Mouse (Mus musculus): ENCODE results near the gene Ror1. TPM values are rescaled to one million over a fixed set of nuclear protein-coding genes. Genes with fewer than 3 reads are reported as not detected.

The Ror1 gene
- polyA plus RNA-seq, 1 experiment from 2014 or later: 6.4 TPM

GRCm38 (mm10) chr4:100187563-100188200 is 92.1 kb downstream of the Ror1 start:
- ATAC-seq (ENCODE audit: insufficient read depth, low FRiP score): no peak; the same call in 1 of the 2 replicates
- Histone ChIP-seq H3K4me1 (ENCODE audit: control insufficient read depth, insufficient read depth, low read length) (peaks cover 15% of the 10 kb centered on the region), H3K9ac (ENCODE audit: low read length) (no peak overlapping the region), H3K27me3 (ENCODE audit: control insufficient read depth, insufficient read depth, low read length) (no peaks in the 10 kb centered on the region), H3K36me3 (ENCODE audit: control insufficient read depth, insufficient read depth, low read length) (no peaks in the 10 kb centered on the region), H3K27ac (ENCODE audit: low read length) (peak overlapping the region; percentile 9; the same call in 1 of the 2 replicates), H3K4me2 (ENCODE audit: low read depth, low read length) (no peak overlapping the region), H3K9me3 (replicated peaks; ENCODE audit: control insufficient read depth, low read length) (no peaks in the 10 kb centered on the region), H3K4me3 (replicated peaks; ENCODE audit: low read length) (no peak overlapping the region)
- WGBS: 40% methylated on average over 6 of the region's 6 CpGs

- Histone ChIP-seq H3K4me1 (ENCODE audit: control insufficient read depth, insufficient read depth, low read length) (peaks cover 15% of the 10 kb centered on the region), H3K9ac (ENCODE audit: low read length) (no peak overlapping the region), H3K27me3 (ENCODE audit: control insufficient read depth, insufficient read depth, low read length) (no peaks in the 10 kb centered on the region), H3K36me3 (ENCODE audit: control insufficient read depth, insufficient read depth, low read length) (no peaks in the 10 kb centered on the region), H3K27ac (ENCODE audit: low read length) (peak overlapping the region; percentile 9; the same call in 1 of the 2 replicates), H3K4me2 (ENCODE audit: low read depth, low read length) (no peak overlapping the region), H3K9me3 (replicated peaks; ENCODE audit: control insufficient read depth, low read length) (no peaks in the 10 kb centered on the region), H3K4me3 (replicated peaks; ENCODE audit: low read length) (no peak overlapping the region)
- ATAC-seq (ENCODE audit: insufficient read depth, low FRiP score): peak; percentile 75
- 13% methylated on average over 4 of the region's 4 CpGs for WGBS
These were observed 92.7 kb downstream of the Ror1 start for GRCm38 (mm10) chr4:100188201-100188699.

- H3K36me3 ChIP-seq (ENCODE audit: control insufficient read depth, insufficient read depth, low read length): no peaks in the 10 kb centered on the region
- no peak for ATAC-seq (ENCODE audit: insufficient read depth, low FRiP score)
- H3K4me2 ChIP-seq (ENCODE audit: low read depth, low read length): no peak overlapping the region
- no peak overlapping the region for H3K27ac ChIP-seq (ENCODE audit: low read length)
- WGBS: 54% methylated on average over 6 of the region's 6 CpGs
- no peak overlapping the region for H3K9ac ChIP-seq (ENCODE audit: low read length)
- no peaks in the 10 kb centered on the region for H3K27me3 ChIP-seq (ENCODE audit: control insufficient read depth, insufficient read depth, low read length)
- H3K4me3 ChIP-seq (replicated peaks; ENCODE audit: low read length): no peak overlapping the region
- peaks cover 15% of the 10 kb centered on the region for H3K4me1 ChIP-seq (ENCODE audit: control insufficient read depth, insufficient read depth, low read length)
- H3K9me3 ChIP-seq (replicated peaks; ENCODE audit: control insufficient read depth, low read length): no peaks in the 10 kb centered on the region
These were observed 95.9 kb downstream of the Ror1 start for GRCm38 (mm10) chr4:100191483-100191882.

GRCm38 (mm10) chr4:100194136-100194535 is 98.5 kb downstream of the Ror1 start:
- Histone ChIP-seq H3K9me3 (replicated peaks; ENCODE audit: control insufficient read depth, low read length) (no peaks in the 10 kb centered on the region), H3K9ac (ENCODE audit: low read length) (no peak overlapping the region), H3K4me3 (replicated peaks; ENCODE audit: low read length) (no peak overlapping the region), H3K27me3 (ENCODE audit: control insufficient read depth, insufficient read depth, low read length) (no peaks in the 10 kb centered on the region), H3K4me1 (ENCODE audit: control insufficient read depth, insufficient read depth, low read length) (no peaks in the 10 kb centered on the region), H3K27ac (ENCODE audit: low read length) (no peak overlapping the region), H3K4me2 (ENCODE audit: low read depth, low read length) (no peak overlapping the region), H3K36me3 (ENCODE audit: control insufficient read depth, insufficient read depth, low read length) (no peaks in the 10 kb centered on the region)
- ATAC-seq (ENCODE audit: insufficient read depth, low FRiP score): no peak
- 72% methylated on average over 3 of the region's 3 CpGs for WGBS

- Histone ChIP-seq H3K4me3 (replicated peaks; ENCODE audit: low read length) (no peak overlapping the region), H3K4me2 (ENCODE audit: low read depth, low read length) (no peak overlapping the region), H3K27ac (ENCODE audit: low read length) (no peak overlapping the region), H3K27me3 (ENCODE audit: control insufficient read depth, insufficient read depth, low read length) (no peaks in the 10 kb centered on the region), H3K9ac (ENCODE audit: low read length) (no peak overlapping the region), H3K9me3 (replicated peaks; ENCODE audit: control insufficient read depth, low read length) (no peaks in the 10 kb centered on the region), H3K4me1 (ENCODE audit: control insufficient read depth, insufficient read depth, low read length) (no peaks in the 10 kb centered on the region), H3K36me3 (ENCODE audit: control insufficient read depth, insufficient read depth, low read length) (no peaks in the 10 kb centered on the region)
- 64% methylated on average over 5 of the region's 5 CpGs for WGBS
- ATAC-seq (ENCODE audit: insufficient read depth, low FRiP score): no peak
These were observed 100.7 kb downstream of the Ror1 start for GRCm38 (mm10) chr4:100196255-100196793.

- Histone ChIP-seq H3K9me3 (replicated peaks; ENCODE audit: control insufficient read depth, low read length) (no peaks in the 10 kb centered on the region), H3K4me1 (ENCODE audit: control insufficient read depth, insufficient read depth, low read length) (no peaks in the 10 kb centered on the region), H3K9ac (ENCODE audit: low read length) (no peak overlapping the region), H3K4me3 (replicated peaks; ENCODE audit: low read length) (no peak overlapping the region), H3K36me3 (ENCODE audit: control insufficient read depth, insufficient read depth, low read length) (no peaks in the 10 kb centered on the region), H3K27ac (ENCODE audit: low read length) (no peak overlapping the region), H3K27me3 (ENCODE audit: control insufficient read depth, insufficient read depth, low read length) (no peaks in the 10 kb centered on the region), H3K4me2 (ENCODE audit: low read depth, low read length) (no peak overlapping the region)
- ATAC-seq (ENCODE audit: insufficient read depth, low FRiP score): no peak
- WGBS: 64% methylated on average over 2 of the region's 2 CpGs
These were observed 102.7 kb downstream of the Ror1 start for GRCm38 (mm10) chr4:100198275-100198674.

GRCm38 (mm10) chr4:100201322-100201721 is 105.7 kb downstream of the Ror1 start:
- Histone ChIP-seq H3K4me3 (replicated peaks; ENCODE audit: low read length) (no peak overlapping the region), H3K27ac (ENCODE audit: low read length) (no peak overlapping the region), H3K4me1 (ENCODE audit: control insufficient read depth, insufficient read depth, low read length) (no peaks in the 10 kb centered on the region), H3K27me3 (ENCODE audit: control insufficient read depth, insufficient read depth, low read length) (no peaks in the 10 kb centered on the region), H3K36me3 (ENCODE audit: control insufficient read depth, insufficient read depth, low read length) (no peaks in the 10 kb centered on the region), H3K9me3 (replicated peaks; ENCODE audit: control insufficient read depth, low read length) (no peaks in the 10 kb centered on the region), H3K4me2 (ENCODE audit: low read depth, low read length) (no peak overlapping the region), H3K9ac (ENCODE audit: low read length) (no peak overlapping the region)
- ATAC-seq (ENCODE audit: insufficient read depth, low FRiP score): no peak
- 28% methylated on average over 2 of the region's 2 CpGs for WGBS

- H3K9ac ChIP-seq (ENCODE audit: low read length): no peak overlapping the region
- H3K36me3 ChIP-seq (ENCODE audit: control insufficient read depth, insufficient read depth, low read length): no peaks in the 10 kb centered on the region
- no peaks in the 10 kb centered on the region for H3K4me1 ChIP-seq (ENCODE audit: control insufficient read depth, insufficient read depth, low read length)
- no peak for ATAC-seq (ENCODE audit: insufficient read depth, low FRiP score)
- H3K27me3 ChIP-seq (ENCODE audit: control insufficient read depth, insufficient read depth, low read length): no peaks in the 10 kb centered on the region
- no peak overlapping the region for H3K27ac ChIP-seq (ENCODE audit: low read length)
- H3K4me3 ChIP-seq (replicated peaks; ENCODE audit: low read length): no peak overlapping the region
- no peaks in the 10 kb centered on the region for H3K9me3 ChIP-seq (replicated peaks; ENCODE audit: control insufficient read depth, low read length)
- WGBS: 52% methylated on average over 5 of the region's 5 CpGs
- no peak overlapping the region for H3K4me2 ChIP-seq (ENCODE audit: low read depth, low read length)
These were observed 107.5 kb downstream of the Ror1 start for GRCm38 (mm10) chr4:100203066-100203465.

GRCm38 (mm10) chr4:100203688-100204087 is 108.1 kb downstream of the Ror1 start:
- H3K27ac ChIP-seq (ENCODE audit: low read length): no peak overlapping the region
- 81% methylated on average over 5 of the region's 5 CpGs for WGBS
- H3K27me3 ChIP-seq (ENCODE audit: control insufficient read depth, insufficient read depth, low read length): no peaks in the 10 kb centered on the region
- H3K4me3 ChIP-seq (replicated peaks; ENCODE audit: low read length): no peak overlapping the region
- no peaks in the 10 kb centered on the region for H3K4me1 ChIP-seq (ENCODE audit: control insufficient read depth, insufficient read depth, low read length)
- no peaks in the 10 kb centered on the region for H3K9me3 ChIP-seq (replicated peaks; ENCODE audit: control insufficient read depth, low read length)
- H3K9ac ChIP-seq (ENCODE audit: low read length): no peak overlapping the region
- ATAC-seq (ENCODE audit: insufficient read depth, low FRiP score): no peak
- no peak overlapping the region for H3K4me2 ChIP-seq (ENCODE audit: low read depth, low read length)
- no peaks in the 10 kb centered on the region for H3K36me3 ChIP-seq (ENCODE audit: control insufficient read depth, insufficient read depth, low read length)

Measured in stomach, embryonic 16.5 days (tissue).